Mouse (Mus musculus): ENCODE measurements around the gene Nr5a2. TPM values are rescaled to one million over a fixed set of nuclear protein-coding genes. Genes with fewer than 3 reads are reported as not detected.
A peak's percentile ranks its signal among the peaks of the same experiment; 100 is the strongest.

Gene Nr5a2
- polyA plus RNA-seq, 1 experiment from 2014 or later = 2.4 TPM

GRCm38 (mm10) chr1:136958666-136959065, 1.6 kb downstream of the Nr5a2 start:
- peaks cover 46% of the 10 kb centered on the region for H3K27me3 ChIP-seq
- WGBS = 8% methylated on average over 9 of the region's 9 CpGs
- ATAC-seq (ENCODE audit: borderline replicate concordance, extremely low read depth, low FRiP score, low TSS enrichment) = no peak
- no peaks in the 10 kb centered on the region for H3K9me3 ChIP-seq
- H3K36me3 ChIP-seq = no peaks in the 10 kb centered on the region
- no peak overlapping the region for H3K4me2 ChIP-seq
- no peak overlapping the region for H3K4me3 ChIP-seq
- H3K9ac ChIP-seq = no peak overlapping the region
- no peak overlapping the region for H3K27ac ChIP-seq
- peaks cover 5% of the 10 kb centered on the region; the same call in 1 of the 2 replicates for H3K4me1 ChIP-seq

- Histone ChIP-seq H3K27ac (no peak overlapping the region), H3K4me3 (no peak overlapping the region), H3K9me3 (no peaks in the 10 kb centered on the region), H3K9ac (no peak overlapping the region), H3K4me2 (no peak overlapping the region), H3K27me3 (peaks cover 50% of the 10 kb centered on the region), H3K36me3 (no peaks in the 10 kb centered on the region), H3K4me1 (peaks cover 9% of the 10 kb centered on the region; the same call in 1 of the 2 replicates)
- WGBS = 2% methylated on average over 13 of the region's 13 CpGs
- ATAC-seq (ENCODE audit: borderline replicate concordance, extremely low read depth, low FRiP score, low TSS enrichment) = no peak
Observed at GRCm38 (mm10) chr1:136958185-136958584, 2.1 kb downstream of the Nr5a2 start.

- ATAC-seq (ENCODE audit: borderline replicate concordance, extremely low read depth, low FRiP score, low TSS enrichment) = no peak
- Histone ChIP-seq H3K4me1 (peaks cover 13% of the 10 kb centered on the region), H3K4me3 (no peak overlapping the region), H3K27me3 (peaks cover 55% of the 10 kb centered on the region), H3K4me2 (no peak overlapping the region), H3K9ac (no peak overlapping the region), H3K9me3 (no peaks in the 10 kb centered on the region), H3K36me3 (no peaks in the 10 kb centered on the region), H3K27ac (no peak overlapping the region)
- 25% methylated on average over 8 of the region's 8 CpGs for WGBS
Observed at GRCm38 (mm10) chr1:136957696-136958095, 2.6 kb downstream of the Nr5a2 start.

GRCm38 (mm10) chr1:136954108-136954494, 6.1 kb downstream of the Nr5a2 start:
- peaks cover 27% of the 10 kb centered on the region for H3K4me1 ChIP-seq
- no peak overlapping the region for H3K4me2 ChIP-seq
- 44% methylated on average over 3 of the region's 3 CpGs for WGBS
- no peaks in the 10 kb centered on the region for H3K36me3 ChIP-seq
- no peak overlapping the region for H3K9ac ChIP-seq
- H3K9me3 ChIP-seq = no peaks in the 10 kb centered on the region
- ATAC-seq (ENCODE audit: borderline replicate concordance, extremely low read depth, low FRiP score, low TSS enrichment) = no peak
- no peak overlapping the region for H3K4me3 ChIP-seq
- no peak overlapping the region for H3K27ac ChIP-seq
- peaks cover 86% of the 10 kb centered on the region for H3K27me3 ChIP-seq

- WGBS = 3% methylated on average over 15 of the region's 15 CpGs
Observed at GRCm38 (mm10) chr1:136953444-136954107, 6.7 kb downstream of the Nr5a2 start.

GRCm38 (mm10) chr1:136952609-136953311, 7.5 kb downstream of the Nr5a2 start:
- WGBS = under 1% methylated on average over 39 of the region's 39 CpGs
- Histone ChIP-seq H3K27me3 (peaks cover 95% of the 10 kb centered on the region), H3K9ac (no peak overlapping the region; the same call in 1 of the 2 replicates), H3K36me3 (no peaks in the 10 kb centered on the region), H3K4me3 (peak overlapping the region; percentile 29), H3K27ac (no peak overlapping the region), H3K4me2 (peak overlapping the region; percentile 62), H3K9me3 (no peaks in the 10 kb centered on the region), H3K4me1 (peaks cover 33% of the 10 kb centered on the region)
- ATAC-seq (ENCODE audit: borderline replicate concordance, extremely low read depth, low FRiP score, low TSS enrichment) = no peak; the same call in 1 of the 2 replicates

More at GRCm38 (mm10) chr1:136953444-136954107, 6.7 kb downstream of the Nr5a2 start:
- Histone ChIP-seq H3K4me3 (no peak overlapping the region), H3K36me3 (no peaks in the 10 kb centered on the region), H3K27me3 (peaks cover 89% of the 10 kb centered on the region), H3K4me2 (peak overlapping the region; percentile 62), H3K9ac (no peak overlapping the region), H3K9me3 (no peaks in the 10 kb centered on the region), H3K4me1 (peaks cover 30% of the 10 kb centered on the region), H3K27ac (no peak overlapping the region)
- no peak for ATAC-seq (ENCODE audit: borderline replicate concordance, extremely low read depth, low FRiP score, low TSS enrichment)

- no peaks in the 10 kb centered on the region for H3K9me3 ChIP-seq
- peak overlapping the region; percentile 15; the same call in 1 of the 2 replicates for H3K9ac ChIP-seq
- WGBS = 2% methylated on average over 21 of the region's 21 CpGs
- no peak overlapping the region for H3K27ac ChIP-seq
- ATAC-seq (ENCODE audit: borderline replicate concordance, extremely low read depth, low FRiP score, low TSS enrichment) = no peak
- H3K4me1 ChIP-seq = peaks cover 34% of the 10 kb centered on the region
- peak overlapping the region; percentile 29 for H3K4me3 ChIP-seq
- peaks cover 95% of the 10 kb centered on the region for H3K27me3 ChIP-seq
- peak overlapping the region; percentile 62 for H3K4me2 ChIP-seq
- H3K36me3 ChIP-seq = no peaks in the 10 kb centered on the region
Observed at GRCm38 (mm10) chr1:136951946-136952531, 8.2 kb downstream of the Nr5a2 start.

- H3K27ac ChIP-seq = no peak overlapping the region
- no peak overlapping the region for H3K9ac ChIP-seq
- no peak for ATAC-seq (ENCODE audit: borderline replicate concordance, extremely low read depth, low FRiP score, low TSS enrichment)
- H3K4me2 ChIP-seq = no peak overlapping the region
- H3K4me3 ChIP-seq = no peak overlapping the region
- peaks cover 37% of the 10 kb centered on the region for H3K4me1 ChIP-seq
- WGBS = 35% methylated on average over 3 of the region's 3 CpGs
- peaks cover 98% of the 10 kb centered on the region for H3K27me3 ChIP-seq
- no peaks in the 10 kb centered on the region for H3K9me3 ChIP-seq
- H3K36me3 ChIP-seq = no peaks in the 10 kb centered on the region
Observed at GRCm38 (mm10) chr1:136951155-136951650, 9.0 kb downstream of the Nr5a2 start.

- Histone ChIP-seq H3K36me3 (no peaks in the 10 kb centered on the region), H3K4me1 (peaks cover 37% of the 10 kb centered on the region), H3K27ac (peak overlapping the region; percentile 25), H3K9ac (peak overlapping the region; percentile 53), H3K4me3 (peak overlapping the region; percentile 49), H3K9me3 (no peaks in the 10 kb centered on the region), H3K27me3 (peaks cover 97% of the 10 kb centered on the region), H3K4me2 (peak overlapping the region; percentile 92)
- ATAC-seq (ENCODE audit: borderline replicate concordance, extremely low read depth, low FRiP score, low TSS enrichment) = peak; percentile 37
- WGBS = 3% methylated on average over 12 of the region's 12 CpGs
Observed at GRCm38 (mm10) chr1:136949323-136949741, 10.9 kb downstream of the Nr5a2 start.

GRCm38 (mm10) chr1:136948511-136949275, 11.6 kb downstream of the Nr5a2 start:
- Histone ChIP-seq H3K4me3 (peak overlapping the region; percentile 49), H3K27me3 (peaks cover 94% of the 10 kb centered on the region), H3K4me2 (peak overlapping the region; percentile 92), H3K9ac (peak overlapping the region; percentile 53), H3K9me3 (no peaks in the 10 kb centered on the region), H3K4me1 (peaks cover 37% of the 10 kb centered on the region), H3K27ac (peak overlapping the region; percentile 25), H3K36me3 (no peaks in the 10 kb centered on the region)
- ATAC-seq (ENCODE audit: borderline replicate concordance, extremely low read depth, low FRiP score, low TSS enrichment) = peak; percentile 86; the same call in 1 of the 2 replicates
- WGBS = under 1% methylated on average over 61 of the region's 61 CpGs

- Histone ChIP-seq H3K36me3 (no peaks in the 10 kb centered on the region), H3K4me3 (peak overlapping the region; percentile 49), H3K9me3 (no peaks in the 10 kb centered on the region), H3K4me2 (peak overlapping the region; percentile 92), H3K9ac (peak overlapping the region; percentile 53), H3K27ac (no peak overlapping the region), H3K4me1 (peaks cover 34% of the 10 kb centered on the region), H3K27me3 (peaks cover 95% of the 10 kb centered on the region)
- ATAC-seq (ENCODE audit: borderline replicate concordance, extremely low read depth, low FRiP score, low TSS enrichment) = no peak
- WGBS = 2% methylated on average over 7 of the region's 7 CpGs
Observed at GRCm38 (mm10) chr1:136948127-136948422, 12.2 kb downstream of the Nr5a2 start.
